Mouse (Mus musculus): ENCODE measurements around the gene Odf3l1. TPM values are rescaled to one million over a fixed set of nuclear protein-coding genes. Genes with fewer than 3 reads are reported as not detected.

The Odf3l1 gene
- total and polyA plus RNA-seq, 3 experiments, result not detected

GRCm38 (mm10) chr9:56873097-56873496 lies 8.6 kb upstream of the Odf3l1 start:
- no peak overlapping the region for H3K4me3 ChIP-seq (replicated peaks in 1 of 3; ENCODE audit: low read depth in 2 of 3, low read length in 2 of 3, poor library complexity in 1 of 3)
- no peaks in the 10 kb centered on the region for H3K36me3 ChIP-seq (replicated peaks in 1 of 2; ENCODE audit: control insufficient read depth in 1 of 2, insufficient read depth in 1 of 2, low read length in 1 of 2)
- no peak overlapping the region for H3K4me2 ChIP-seq (ENCODE audit: insufficient read depth, low read depth, poor library complexity, severe bottlenecking)
- dilution Hi-C loops (cut with MboI; ENCODE audit: extremely low pct_ligation_motif_present, extremely low pct_unique_long_range_greater_than_20kb, low sequenced_read_pairs) (no loop called here), in situ Hi-C loops (cut with MboI; ENCODE audit: low pct_ligation_motif_present, low pct_unique_long_range_greater_than_20kb, low sequenced_read_pairs) (no loop called here)
- H3K9ac ChIP-seq (ENCODE audit: insufficient read depth, low read depth), result no peak overlapping the region
- no peak overlapping the region for H3K27ac ChIP-seq (ENCODE audit: insufficient read depth, low read depth)
- no peak for TF ChIP-seq MAFK (IDR thresholded peaks at IDR 0.05; ENCODE audit: insufficient replicate concordance, low read length)
- H3K79me2 ChIP-seq (replicated peaks; ENCODE audit: control insufficient read depth, extremely low read depth, insufficient read depth, poor library complexity, severe bottlenecking), result no peaks in the 10 kb centered on the region
- H3K27me3 ChIP-seq (replicated peaks), result peaks cover 84% of the 10 kb centered on the region
- no peak for DNase-seq (ENCODE audit: extremely low read depth)
- H3K4me1 ChIP-seq (ENCODE audit: control insufficient read depth in 1 of 2, insufficient read depth in 2 of 2), result peaks cover 7 to 13% of the 10 kb centered on the region in 2 experiments
- no peaks in the 10 kb centered on the region for H3K9me3 ChIP-seq (replicated peaks; ENCODE audit: low read length)

GRCm38 (mm10) chr9:56872105-56872903 lies 7.8 kb upstream of the Odf3l1 start:
- H3K9me3 ChIP-seq (replicated peaks; ENCODE audit: low read length), result no peaks in the 10 kb centered on the region
- peaks cover 88% of the 10 kb centered on the region for H3K27me3 ChIP-seq (replicated peaks)
- H3K79me2 ChIP-seq (replicated peaks; ENCODE audit: control insufficient read depth, extremely low read depth, insufficient read depth, poor library complexity, severe bottlenecking), result no peaks in the 10 kb centered on the region
- peaks cover 7 to 13% of the 10 kb centered on the region in 2 experiments for H3K4me1 ChIP-seq (ENCODE audit: control insufficient read depth in 1 of 2, insufficient read depth in 2 of 2)
- no peak overlapping the region for H3K9ac ChIP-seq (ENCODE audit: insufficient read depth, low read depth)
- no peak for TF ChIP-seq UBTF (IDR thresholded peaks at IDR 0.05; ENCODE audit: low read depth, low read length)
- TF ChIP-seq MAX (IDR thresholded peaks at IDR 0.05; ENCODE audit: low read length), result no peak
- TF ChIP-seq ZC3H11A (IDR thresholded peaks at IDR 0.05; ENCODE audit: low read depth, low read length), result no peak
- TF ChIP-seq MAFK (IDR thresholded peaks at IDR 0.05; ENCODE audit: insufficient replicate concordance, low read length), result no peak
- TF ChIP-seq RAD21 (IDR thresholded peaks at IDR 0.05; ENCODE audit: low read depth, low read length), result no peak
- no peak for TF ChIP-seq POLR2AphosphoS2 (IDR thresholded peaks at IDR 0.05; ENCODE audit: low read depth, low read length)
- TF ChIP-seq GABPA (IDR thresholded peaks at IDR 0.05; ENCODE audit: insufficient replicate concordance, low read depth, low read length), result no peak
- TF ChIP-seq MXI1 (IDR thresholded peaks at IDR 0.05; ENCODE audit: low read depth, low read length), result no peak
- TF ChIP-seq USF1 (IDR thresholded peaks at IDR 0.05; ENCODE audit: low read depth, low read length), result no peak
- no peak for TF ChIP-seq TCF12 (IDR thresholded peaks at IDR 0.05; ENCODE audit: low read depth, low read length)
- TF ChIP-seq SIN3A (IDR thresholded peaks at IDR 0.05; ENCODE audit: low read length), result no peak
- no peak for TF ChIP-seq POLR2A (IDR thresholded peaks at IDR 0.05; ENCODE audit: low read depth, low read length)
- no peak for TF ChIP-seq CTCF (conservative IDR thresholded peaks at IDR 0.05 in 1 of 2, IDR thresholded peaks at IDR 0.05 in 1 of 2; ENCODE audit: low read depth in 2 of 2, low read length in 2 of 2)
- no peak for TF ChIP-seq ELF1 (IDR thresholded peaks at IDR 0.05; ENCODE audit: low read depth, low read length)
- no peak for TF ChIP-seq MAZ (IDR thresholded peaks at IDR 0.05; ENCODE audit: low read depth, low read length)
- no peak overlapping the region for H3K4me2 ChIP-seq (ENCODE audit: insufficient read depth, low read depth, poor library complexity, severe bottlenecking)
- no peak for DNase-seq (ENCODE audit: extremely low read depth)
- dilution Hi-C loops (cut with MboI; ENCODE audit: extremely low pct_ligation_motif_present, extremely low pct_unique_long_range_greater_than_20kb, low sequenced_read_pairs) (no loop called here), in situ Hi-C loops (cut with MboI; ENCODE audit: low pct_ligation_motif_present, low pct_unique_long_range_greater_than_20kb, low sequenced_read_pairs) (no loop called here)
- no peaks in the 10 kb centered on the region for H3K36me3 ChIP-seq (replicated peaks in 1 of 2; ENCODE audit: control insufficient read depth in 1 of 2, insufficient read depth in 1 of 2, low read length in 1 of 2)
- no peak overlapping the region for H3K4me3 ChIP-seq (replicated peaks in 1 of 3; ENCODE audit: low read depth in 2 of 3, low read length in 2 of 3, poor library complexity in 1 of 3)
- H3K27ac ChIP-seq (ENCODE audit: insufficient read depth, low read depth), result no peak overlapping the region

Measured in CH12.LX (cell line).